Mouse (Mus musculus) forebrain, embryonic 11.5 days (tissue): Measurements from ENCODE around the gene Gjc2. TPM values are rescaled to one million over a fixed set of nuclear protein-coding genes. Genes with fewer than 3 reads are reported as not detected.

ENCODE experiments used
- ATAC-seq: fragments of 200-750 bp; cut with Nextera tagmentation; replicated peaks from 2 replicates; pipeline ENCODE4 v1.8.0; 2017; ENCODE audit warnings: moderate TSS enrichment; ENCODE audit not compliant: low FRiP score
- DNase-seq: peaks from one replicate; pipeline ENCODE4 v3.0.0-alpha.2; 2017; ENCODE audit warnings: low spot score
- H3K27ac ChIP-seq: fragments of 300-500 bp; sonication (generic); 2 replicates; pipeline ENCODE4 v1.5.1; 2014; ENCODE audit warnings: low read depth, low read length
- H3K27me3 ChIP-seq: fragments of 300-500 bp; sonication (generic); 2 replicates; pipeline ENCODE4 v1.6.1; 2014; ENCODE audit warnings: mild to moderate bottlenecking, low read length, mixed read lengths; ENCODE audit not compliant: control insufficient read depth, insufficient read depth
- H3K36me3 ChIP-seq: fragments of 300-500 bp; sonication (generic); 2 replicates; pipeline ENCODE4 v1.6.1; 2014; ENCODE audit warnings: mild to moderate bottlenecking, low read length, moderate library complexity, mixed read lengths; ENCODE audit not compliant: control insufficient read depth, insufficient read depth
- H3K4me1 ChIP-seq: fragments of 300-500 bp; sonication (generic); replicated peaks from 2 replicates; pipeline ENCODE4 v1.6.1; 2014; ENCODE audit warnings: low read length, mixed read lengths; ENCODE audit not compliant: control insufficient read depth, insufficient read depth
- H3K4me2 ChIP-seq: fragments of 300-500 bp; sonication (generic); 2 replicates; pipeline ENCODE4 v1.6.1; 2014; ENCODE audit warnings: low read depth, mild to moderate bottlenecking, low read length, moderate library complexity, mixed read lengths; ENCODE audit not compliant: severe bottlenecking
- H3K4me3 ChIP-seq: fragments of 300-500 bp; sonication (generic); 2 replicates; pipeline ENCODE4 v1.5.1; 2014; ENCODE audit warnings: low read depth, low read length
- H3K9ac ChIP-seq: fragments of 300-500 bp; sonication (generic); 2 replicates; pipeline ENCODE4 v1.6.1; 2014; ENCODE audit warnings: low read length
- H3K9me3 ChIP-seq: fragments of 300-500 bp; sonication (generic); 2 replicates; pipeline ENCODE4 v1.6.1; 2016; ENCODE audit warnings: low read length, mixed read lengths; ENCODE audit not compliant: control insufficient read depth
- WGBS: fragments of 180-500 bp; shearing (Covaris S2); extraction: QIAGEN DNeasy Blood & Tissue Kit; methylation state at CpG from one replicate; pipeline ENCODE4 v1.1.7; 2014; 5-methylcytosine and 5-hydroxymethylcytosine counted together
- polyA plus RNA-seq: library from polyadenylated mRNA; unstranded; fragments of >200 nt; fragmentation: Nextera tagmentation; extraction: Ambion mirVana; gene quantifications from 2 replicates; pipeline ENCODE4 v1.2.1, GENCODE M21; 2014

Gjc2 gene
- 0.08 TPM in 1 of 2 replicates, not detected in the other for polyA plus RNA-seq

DNA sequence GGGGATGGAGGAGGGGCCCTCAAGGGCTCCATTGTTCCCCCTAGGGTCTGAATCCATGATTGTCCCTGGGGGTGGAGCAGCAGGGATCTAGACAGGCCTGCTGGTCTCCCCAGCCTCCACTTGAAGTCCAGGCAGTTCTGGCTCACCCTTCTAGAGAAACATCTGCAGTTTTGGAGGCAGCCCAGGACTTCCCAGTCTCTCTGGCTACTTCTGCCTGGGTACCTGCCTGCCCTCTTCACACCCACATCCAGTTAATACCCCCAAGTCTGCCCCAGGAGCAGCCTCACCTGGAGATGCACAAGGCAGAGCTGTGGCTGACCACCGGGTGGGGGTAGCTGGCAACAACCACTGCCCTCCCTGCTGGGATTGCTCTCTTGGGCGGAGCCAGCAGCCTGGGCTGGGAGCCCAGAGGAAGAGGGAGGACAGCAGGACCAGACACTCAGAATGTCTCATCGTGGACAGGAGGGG, at the start of gene Gjc2:
Gene Gjc2, minus strand, starts transcription at position 350 of the 468 bp plus-strand sequence.
- H3K4me1 ChIP-seq = 0 out of 2 replicates have a peak, but pooled peaks cover 2% of the 10 kb centered on the region
- H3K9me3 ChIP-seq = no peaks in the 10 kb centered on the region
- H3K9ac ChIP-seq = no peak within 1 kb of the TSS
- H3K4me2 ChIP-seq = no peak within 1 kb of the TSS
- no peak within 1 kb of the TSS for H3K4me3 ChIP-seq
- H3K27me3 ChIP-seq = peaks cover 8% of the 10 kb centered on the region
- WGBS = 48% methylated on average over 3 of the region's 3 CpGs
- H3K36me3 ChIP-seq = no peaks in the 10 kb centered on the region; the same call in 1 of the 2 replicates
- H3K27ac ChIP-seq = no peak within 1 kb of the TSS
- DNase-seq (no peak), ATAC-seq (no peak)

DNA sequence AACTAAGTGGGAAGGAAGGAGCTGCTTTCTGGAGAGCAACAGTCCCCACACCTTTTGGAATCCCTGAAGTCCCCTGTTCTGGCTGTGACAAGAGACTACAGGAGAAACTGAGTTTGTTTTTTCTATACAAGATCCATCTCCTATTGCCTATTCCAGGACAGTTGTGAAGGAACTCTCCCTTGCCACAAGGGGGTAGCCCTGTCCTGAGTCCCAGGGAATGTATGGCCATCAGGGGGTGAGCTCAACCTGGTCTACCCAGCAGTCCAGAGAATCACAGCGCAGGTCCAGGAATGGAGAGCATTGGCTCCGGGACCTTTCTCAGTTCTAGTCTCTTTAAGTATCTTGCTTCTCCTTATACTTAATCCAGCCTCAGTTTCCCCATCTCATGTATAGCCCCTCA, 49.8 kb upstream of the Gjc2 start:
- no peak overlapping the region for H3K4me2 ChIP-seq
- H3K9ac ChIP-seq = no peak overlapping the region
- H3K27me3 ChIP-seq = no peaks in the 10 kb centered on the region
- no peaks in the 10 kb centered on the region for H3K9me3 ChIP-seq
- 53% methylated on average over 2 of the region's 2 CpGs for WGBS
- ATAC-seq (no peak), DNase-seq (no peak)
- H3K4me3 ChIP-seq = no peak overlapping the region
- 0 out of 2 replicates have a peak, but pooled peaks cover 2% of the 10 kb centered on the region for H3K4me1 ChIP-seq
- no peak overlapping the region for H3K27ac ChIP-seq
- no peaks in the 10 kb centered on the region for H3K36me3 ChIP-seq

DNA sequence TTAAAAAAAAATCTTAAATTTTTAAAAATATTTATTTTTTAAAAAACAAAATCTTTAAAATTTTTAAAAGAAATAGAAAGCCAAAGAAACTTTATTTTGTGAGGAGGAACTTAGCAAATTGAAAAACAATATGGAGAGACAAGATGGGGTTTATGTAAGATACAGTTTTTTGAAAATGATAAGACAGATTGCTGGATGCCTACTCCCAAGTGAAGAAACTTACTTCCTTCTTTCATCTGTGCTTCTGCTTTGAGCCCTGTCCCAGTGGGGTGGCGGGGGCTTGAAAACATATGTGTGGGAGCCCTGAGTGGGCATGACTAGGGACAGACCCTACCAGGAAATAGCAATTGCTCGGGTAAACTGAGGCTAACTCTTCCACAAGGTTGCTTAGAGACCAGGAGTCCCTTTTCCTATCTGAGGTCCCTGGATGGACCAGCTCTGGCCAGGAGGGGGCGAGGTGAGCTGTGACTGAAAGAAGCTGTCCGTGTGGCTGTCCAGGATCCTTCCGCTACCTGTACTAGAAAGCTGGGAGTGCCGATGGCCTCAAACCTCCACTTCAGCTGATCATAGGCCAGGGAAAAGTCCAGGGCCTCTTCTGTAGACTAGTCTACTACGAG, 47.2 kb upstream of the Gjc2 start:
- Histone ChIP-seq H3K9ac (no peak overlapping the region), H3K9me3 (no peaks in the 10 kb centered on the region), H3K36me3 (no peaks in the 10 kb centered on the region), H3K27me3 (no peaks in the 10 kb centered on the region), H3K4me2 (no peak overlapping the region), H3K4me1 (peaks cover 10% of the 10 kb centered on the region), H3K4me3 (no peak overlapping the region), H3K27ac (no peak overlapping the region)
- WGBS = 18% methylated on average over 7 of the region's 7 CpGs
- DNase-seq = peak; percentile 84
- ATAC-seq = no peak

DNA sequence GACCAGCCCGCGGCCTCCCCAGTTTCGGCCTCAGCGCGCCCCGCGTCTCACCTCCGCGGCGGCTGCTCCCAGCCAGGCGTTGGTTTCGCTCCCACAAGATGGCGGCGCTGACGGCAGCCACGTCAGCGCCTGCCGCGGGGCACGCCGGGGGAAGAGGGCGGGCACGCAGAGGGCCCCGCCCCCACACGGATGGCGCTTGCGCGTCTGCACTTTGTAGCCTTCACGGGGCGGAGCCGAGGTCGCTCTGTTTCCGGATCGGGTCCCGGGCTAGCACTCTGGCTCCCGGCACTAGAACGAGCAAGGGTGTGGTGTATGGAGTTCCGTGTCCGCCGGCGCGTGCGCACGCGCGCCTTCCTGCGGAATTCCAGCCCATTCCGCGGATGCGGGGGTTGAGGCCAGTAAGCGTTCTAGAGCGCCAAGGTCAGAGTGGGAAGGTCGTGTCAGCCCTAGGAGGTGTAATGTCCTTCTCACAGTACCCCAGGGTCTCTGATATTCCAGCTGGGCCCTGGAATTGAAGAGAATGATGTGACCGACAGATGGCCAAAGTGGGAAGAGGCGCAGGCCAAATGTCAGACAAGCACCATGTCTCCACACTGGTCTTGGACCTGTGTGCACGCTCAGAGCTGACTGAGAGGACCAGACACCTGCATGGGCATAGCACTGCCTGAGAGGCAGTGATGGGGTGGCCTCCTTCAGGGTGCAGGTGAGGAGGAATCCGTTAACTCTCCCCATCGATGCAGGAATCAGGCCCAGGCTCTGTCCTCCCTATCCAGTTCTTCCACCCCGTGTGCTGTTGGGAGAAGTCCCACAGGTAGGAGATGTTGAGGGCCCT, 45.3 kb upstream of the Gjc2 start, which contains the start of gene Arf1:
Gene Arf1, minus strand, starts transcription at position 149 of the 832 bp plus-strand sequence.
- peaks cover 10% of the 10 kb centered on the region for H3K4me1 ChIP-seq

DNA sequence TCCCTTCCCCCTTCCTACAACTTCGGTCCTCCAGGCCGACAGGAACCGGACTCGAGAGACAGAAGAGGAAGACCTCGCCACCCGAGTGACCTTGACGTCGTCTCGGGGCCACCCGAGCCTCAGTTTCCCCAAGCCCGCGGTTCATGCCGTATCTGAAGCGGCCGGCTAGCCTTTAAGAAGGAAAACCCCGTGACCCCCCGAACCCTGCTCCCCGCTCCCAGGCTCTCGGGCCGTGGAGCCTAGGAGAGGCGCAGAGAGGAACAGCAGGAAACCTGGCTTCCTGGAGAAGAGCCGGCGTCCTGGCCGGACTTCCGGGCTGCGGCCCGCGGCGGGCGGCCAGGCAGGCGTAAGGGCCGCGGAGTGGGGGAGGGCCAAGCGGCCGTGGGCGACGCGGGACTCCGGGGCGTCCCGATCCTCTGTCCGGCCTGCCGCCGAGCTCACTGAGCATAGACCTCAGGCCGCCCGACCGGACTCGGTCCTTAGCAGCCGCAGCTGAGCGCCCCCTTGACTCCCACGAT, 44.6 kb upstream of the Gjc2 start:
- ATAC-seq (peak; percentile 83), DNase-seq (no peak)
- Histone ChIP-seq H3K9ac (peak overlapping the region; percentile 98), H3K4me1 (peaks cover 10% of the 10 kb centered on the region), H3K36me3 (no peaks in the 10 kb centered on the region), H3K4me2 (peak overlapping the region; percentile 89), H3K27ac (peak overlapping the region; percentile 89), H3K9me3 (no peaks in the 10 kb centered on the region), H3K4me3 (peak overlapping the region; percentile 100), H3K27me3 (no peaks in the 10 kb centered on the region)
- under 1% methylated on average over 46 of the region's 51 CpGs for WGBS

More for the DNA sequence above, 45.3 kb upstream of the Gjc2 start, which contains the start of gene Arf1:
- no peaks in the 10 kb centered on the region for H3K27me3 ChIP-seq
- H3K9me3 ChIP-seq = no peaks in the 10 kb centered on the region
- peak; percentile 97 for DNase-seq
- no peaks in the 10 kb centered on the region for H3K36me3 ChIP-seq
- WGBS = 4% methylated on average over 56 of the region's 59 CpGs
- H3K9ac ChIP-seq = peak within 1 kb of the TSS; percentile 98
- peak; percentile 95 for ATAC-seq
- H3K4me2 ChIP-seq = peak within 1 kb of the TSS; percentile 89
- H3K4me3 ChIP-seq = peak within 1 kb of the TSS; percentile 100
- peak within 1 kb of the TSS; percentile 89 for H3K27ac ChIP-seq

DNA sequence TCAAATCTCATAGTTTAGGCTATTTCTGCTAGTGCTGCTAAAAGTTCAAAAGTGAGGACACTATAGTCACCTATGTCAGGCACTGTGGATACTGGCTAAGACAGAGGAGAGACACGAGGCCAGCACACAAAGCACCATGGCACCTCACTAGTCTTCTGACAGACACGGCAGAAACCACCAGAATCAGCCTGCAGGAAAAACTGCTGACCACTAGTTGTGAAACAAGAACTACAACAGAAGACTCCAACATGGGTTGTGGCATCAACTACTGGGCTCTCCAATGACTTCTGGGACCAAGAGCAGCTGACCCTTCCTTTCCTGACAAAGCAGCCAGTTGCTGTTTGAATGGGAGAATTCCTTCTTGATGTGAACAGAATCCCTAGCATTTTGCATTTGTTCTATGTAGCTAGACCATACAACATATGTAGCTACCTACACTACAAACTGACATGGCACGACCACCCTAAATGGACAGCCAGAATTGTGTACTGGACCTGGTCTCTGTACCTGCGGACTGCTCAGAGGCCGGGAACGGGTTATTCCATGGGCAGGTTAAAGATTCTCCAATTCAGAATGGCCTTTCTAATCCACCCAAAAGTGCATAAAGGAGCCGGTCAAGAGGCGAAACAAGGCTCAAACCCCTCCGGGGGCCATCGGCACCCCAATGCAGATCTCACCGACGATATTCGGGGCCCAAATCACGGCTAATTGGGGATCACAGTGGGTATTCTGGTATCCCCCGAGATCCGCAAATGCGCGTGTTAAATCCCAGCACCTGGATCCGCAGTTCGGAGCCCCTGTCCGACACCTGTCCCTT, 44.0 kb upstream of the Gjc2 start:
- 7% methylated on average over 21 of the region's 21 CpGs for WGBS
- H3K27ac ChIP-seq = 0 out of 2 replicates have a peak overlapping the region, but pooled peaks have one; percentile 89
- no peaks in the 10 kb centered on the region for H3K27me3 ChIP-seq
- ATAC-seq (no peak), DNase-seq (no peak)
- H3K4me1 ChIP-seq = peaks cover 10% of the 10 kb centered on the region
- peak overlapping the region; percentile 100 for H3K4me3 ChIP-seq
- no peaks in the 10 kb centered on the region for H3K36me3 ChIP-seq
- peak overlapping the region; percentile 98 for H3K9ac ChIP-seq
- peak overlapping the region; percentile 89 for H3K4me2 ChIP-seq
- H3K9me3 ChIP-seq = no peaks in the 10 kb centered on the region

DNA sequence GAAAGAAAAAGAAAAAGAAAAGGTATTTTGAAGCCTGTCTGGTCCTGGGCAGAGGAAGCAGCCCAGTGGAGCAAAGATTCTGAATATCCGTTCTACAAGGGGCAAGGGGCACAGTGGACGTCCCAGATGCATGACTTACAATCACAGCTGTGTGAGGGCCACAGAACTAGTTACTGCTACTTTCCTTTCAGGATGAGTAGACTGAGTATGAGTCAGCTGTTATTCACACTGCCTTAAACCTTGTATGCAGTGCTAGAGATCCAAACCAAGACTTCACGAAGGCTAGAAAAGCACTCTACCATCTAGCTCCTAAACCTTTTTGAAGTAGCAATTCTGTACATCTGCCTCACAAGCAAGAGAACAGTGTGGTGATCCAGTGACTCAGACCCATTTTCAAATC, 43.2 kb upstream of the Gjc2 start:
- Histone ChIP-seq H3K27me3 (no peaks in the 10 kb centered on the region), H3K36me3 (no peaks in the 10 kb centered on the region), H3K9me3 (no peaks in the 10 kb centered on the region), H3K4me1 (peaks cover 10% of the 10 kb centered on the region), H3K4me2 (peak overlapping the region; percentile 89; the same call in 1 of the 2 replicates), H3K27ac (no peak overlapping the region), H3K4me3 (peak overlapping the region; percentile 100), H3K9ac (no peak overlapping the region; the same call in 1 of the 2 replicates)
- no peak for ATAC-seq
- WGBS = 72% methylated on average over 3 of the region's 3 CpGs
- no peak for DNase-seq

DNA sequence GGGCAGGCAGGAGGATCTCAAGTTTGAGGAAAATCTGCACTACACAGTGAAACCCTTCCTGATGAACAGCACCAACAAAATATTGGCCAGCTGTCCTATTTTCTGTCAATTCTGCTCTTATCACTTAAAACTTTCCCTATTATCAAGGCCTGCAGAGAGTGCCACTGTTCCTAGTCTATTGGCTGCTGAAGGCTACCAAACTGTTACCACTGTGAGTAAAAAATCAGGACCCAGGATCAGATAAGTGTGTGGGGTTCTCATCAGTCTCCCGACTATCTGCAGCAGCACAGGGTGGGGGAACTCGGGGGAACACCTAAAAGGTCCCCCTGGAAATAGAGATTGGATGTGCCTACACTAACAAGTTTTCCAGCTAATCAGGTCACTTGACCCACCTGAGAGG, 42.2 kb upstream of the Gjc2 start:
- H3K4me2 ChIP-seq = no peak overlapping the region
- H3K9ac ChIP-seq = no peak overlapping the region

More for the DNA sequence above, 42.2 kb upstream of the Gjc2 start:
- ATAC-seq = no peak
- peaks cover 10% of the 10 kb centered on the region for H3K4me1 ChIP-seq
- no peaks in the 10 kb centered on the region; the same call in 1 of the 2 replicates for H3K36me3 ChIP-seq
- H3K4me3 ChIP-seq = no peak overlapping the region
- 81% methylated on average over 2 of the region's 2 CpGs for WGBS
- no peaks in the 10 kb centered on the region for H3K27me3 ChIP-seq
- DNase-seq = no peak
- no peaks in the 10 kb centered on the region for H3K9me3 ChIP-seq
- H3K27ac ChIP-seq = no peak overlapping the region
